Mouse (Mus musculus): ENCODE data around the gene Agrp.
A peak's percentile ranks its signal among the peaks of the same experiment; 100 is the strongest.

DNA sequence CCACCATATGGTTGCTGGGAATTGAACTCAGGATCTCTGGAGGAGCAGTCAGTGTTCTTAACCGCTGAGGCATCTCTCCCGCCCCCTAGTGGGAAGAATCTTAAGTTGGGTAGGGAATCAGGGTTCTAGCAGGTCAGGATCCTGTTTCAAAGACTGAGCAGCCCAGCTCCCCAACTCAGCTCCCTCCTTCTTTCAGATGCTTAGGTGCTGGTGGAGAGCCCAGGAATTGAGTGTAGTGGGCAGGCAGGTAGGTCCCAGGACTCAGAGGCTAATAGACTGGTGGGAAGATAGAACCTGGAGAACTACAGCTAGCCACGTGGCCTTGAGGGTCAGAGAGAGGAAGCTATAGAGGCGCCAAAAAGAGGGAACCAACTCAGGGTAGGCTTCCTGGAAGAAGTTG is 29.5 kb downstream of the Agrp start:
- TF ChIP-seq POLR2A (IDR thresholded peaks at IDR 0.05; ENCODE audit: borderline replicate concordance, extremely low read depth, low read depth, low read length), result no peak
- peak; percentile 16; the same call in 1 of the 2 replicates for TF ChIP-seq CTCF (IDR thresholded peaks at IDR 0.05; ENCODE audit: insufficient read depth, low read length)

Data from lung, adult 2 months (tissue).